Mouse (Mus musculus) left cerebral cortex, postnatal 25 days (tissue): ENCODE results near the gene Stx5a. TPM values are rescaled to one million over a fixed set of nuclear protein-coding genes. Genes with fewer than 3 reads are reported as not detected.
A peak's percentile ranks its signal among the peaks of the same experiment; 100 is the strongest.

Experiments used
- DNase-seq, 2 experiments: peaks; one replicate each; pipeline ENCODE4 v3.0.0; 2022; ENCODE audit warnings: low spot score in 2 of 2, mixed read lengths in 1 of 2
- intact Hi-C: fragments of 180-260 bp; cut with DNase I; formaldehyde crosslinking; loops from one replicate; pipeline ENCODE4 v1.15.1; 2025
- total RNA-seq, 2 experiments: library from RNA; stranded (reverse); gene quantifications; 2 replicates each; pipeline ENCODE4 v1.2.3; 2021

The Stx5a gene
- total RNA-seq: 10 to 100 TPM; 61.5 to 70.1 TPM

DNA sequence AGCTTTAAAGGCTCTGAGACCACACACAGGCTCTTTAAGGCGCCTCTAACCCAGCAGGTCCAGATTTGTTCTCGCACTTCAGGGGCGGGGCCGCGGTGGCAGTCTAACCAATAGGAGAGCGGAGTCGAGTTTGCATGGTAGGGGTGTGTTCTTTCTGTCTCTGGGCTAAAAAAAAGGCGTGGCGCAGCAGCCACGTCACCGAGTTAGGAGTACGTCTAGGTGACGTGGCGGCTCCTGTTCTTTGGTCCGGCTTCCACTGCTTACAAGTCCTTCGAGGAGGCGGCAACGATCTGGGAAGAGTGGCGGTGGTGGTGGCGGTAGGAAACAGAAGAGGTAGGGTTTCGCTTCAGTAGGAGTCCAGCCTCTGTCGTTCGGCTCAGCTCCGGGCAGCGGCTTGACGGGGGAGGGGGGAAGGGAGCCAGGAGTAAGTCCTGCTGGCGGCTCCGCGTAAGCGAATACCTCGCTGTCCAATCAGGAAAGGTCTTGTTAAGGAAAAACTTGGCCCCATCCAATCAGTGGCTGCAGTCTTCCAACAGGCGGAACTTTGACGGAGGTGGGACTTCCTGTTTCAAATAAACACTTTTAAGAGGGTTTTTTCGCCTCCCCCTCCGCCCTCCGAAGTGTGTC is at the start of gene Stx5a:
TSS of gene Stx5a (plus strand) at position 171 of the 627 bp plus-strand sequence.
- intact Hi-C loops: loop anchor here (5.0 kb wide), 1 partner anchor 81 kb away; the partner anchor contains the start of gene Hnrnpul2
- peak; percentile 97 to 99 for DNase-seq

DNA sequence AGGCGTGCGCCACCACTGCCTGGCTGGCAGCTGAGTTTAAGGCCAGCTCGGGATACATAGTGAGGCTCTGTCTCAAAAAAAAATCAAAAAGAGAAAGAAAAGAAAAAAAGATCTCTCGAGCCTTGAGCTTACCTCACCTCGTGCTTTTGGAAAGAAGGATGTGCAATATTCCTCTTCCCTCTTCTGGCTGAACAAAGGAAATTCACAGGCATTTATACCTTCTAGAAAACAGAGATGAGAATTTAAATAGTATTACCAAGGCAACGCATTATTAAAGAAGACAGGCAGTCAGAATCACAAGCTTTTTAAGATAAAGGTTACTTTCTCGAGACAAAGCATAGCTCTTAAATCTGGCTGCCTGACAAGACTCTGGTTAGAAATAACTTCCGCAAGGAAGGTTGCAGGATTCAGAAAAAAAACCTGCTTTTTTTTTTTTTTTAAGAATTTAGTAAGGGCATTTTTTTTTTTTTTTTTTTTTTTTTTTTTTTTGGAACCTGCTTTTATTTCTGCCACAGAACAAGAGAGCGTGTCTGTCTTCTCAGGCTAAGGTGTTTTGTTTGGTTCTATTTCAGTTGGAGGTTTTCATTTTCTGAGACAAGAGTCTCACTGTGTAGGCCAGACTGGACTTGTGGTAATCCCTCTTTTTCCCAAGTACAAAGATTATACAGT is 49.2 kb upstream of the Stx5a start:
- intact Hi-C loops: no loop called here
- DNase-seq: no peak

- DNase-seq: no peak
- intact Hi-C loops: no loop called here
Measured at GRCm38 (mm10) chr19:8692740-8693139, 48.5 kb upstream of the Stx5a start.

DNA sequence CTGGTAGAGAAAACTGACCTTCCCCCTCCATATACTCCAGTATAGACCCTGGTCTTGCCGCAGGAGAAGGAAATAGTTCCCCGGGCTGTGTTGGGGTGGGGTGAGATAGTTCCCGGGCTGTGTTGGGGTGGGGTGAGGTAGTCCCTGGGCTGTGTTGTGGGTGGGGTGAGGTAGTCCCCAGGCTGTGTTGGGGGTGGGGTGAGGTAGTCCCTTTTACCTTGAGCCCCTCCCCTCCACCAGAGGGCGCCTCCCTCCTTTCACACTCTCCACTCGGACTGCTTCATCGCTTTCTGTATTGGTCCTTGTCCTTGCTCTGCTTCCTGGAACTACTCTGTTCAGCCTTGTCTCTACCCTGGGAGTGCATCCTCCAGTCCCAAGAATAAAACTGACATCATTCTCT is 45.9 kb upstream of the Stx5a start:
- intact Hi-C loops: no loop called here
- DNase-seq: no peak

- intact Hi-C loops: no loop called here
- DNase-seq: no peak
Measured at GRCm38 (mm10) chr19:8699652-8700051, 41.6 kb upstream of the Stx5a start.

DNA sequence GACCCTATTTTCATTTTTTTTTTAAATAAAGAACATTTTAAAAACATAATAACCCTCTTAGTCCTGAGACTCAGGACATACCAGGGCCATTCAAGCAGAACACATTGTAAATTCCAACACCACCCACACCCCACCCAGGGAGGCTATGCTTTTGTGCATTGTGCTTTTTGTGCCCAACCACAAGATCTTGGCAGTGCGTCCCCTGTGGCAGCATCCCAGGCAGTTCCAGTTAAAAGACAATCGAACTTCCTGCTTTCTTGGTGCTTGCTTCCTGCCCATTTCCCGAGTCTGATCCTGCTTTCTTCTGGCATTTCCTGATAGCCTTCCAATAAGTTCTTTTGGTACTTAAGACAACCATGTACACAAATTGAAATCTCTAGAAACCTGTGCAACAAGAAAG is 38.8 kb upstream of the Stx5a start:
- no peak for DNase-seq

GRCm38 (mm10) chr19:8703571-8703970 is 37.6 kb upstream of the Stx5a start:
- intact Hi-C loops: no loop called here
- no peak for DNase-seq

More for the DNA sequence above, 38.8 kb upstream of the Stx5a start:
- intact Hi-C loops: no loop called here

DNA sequence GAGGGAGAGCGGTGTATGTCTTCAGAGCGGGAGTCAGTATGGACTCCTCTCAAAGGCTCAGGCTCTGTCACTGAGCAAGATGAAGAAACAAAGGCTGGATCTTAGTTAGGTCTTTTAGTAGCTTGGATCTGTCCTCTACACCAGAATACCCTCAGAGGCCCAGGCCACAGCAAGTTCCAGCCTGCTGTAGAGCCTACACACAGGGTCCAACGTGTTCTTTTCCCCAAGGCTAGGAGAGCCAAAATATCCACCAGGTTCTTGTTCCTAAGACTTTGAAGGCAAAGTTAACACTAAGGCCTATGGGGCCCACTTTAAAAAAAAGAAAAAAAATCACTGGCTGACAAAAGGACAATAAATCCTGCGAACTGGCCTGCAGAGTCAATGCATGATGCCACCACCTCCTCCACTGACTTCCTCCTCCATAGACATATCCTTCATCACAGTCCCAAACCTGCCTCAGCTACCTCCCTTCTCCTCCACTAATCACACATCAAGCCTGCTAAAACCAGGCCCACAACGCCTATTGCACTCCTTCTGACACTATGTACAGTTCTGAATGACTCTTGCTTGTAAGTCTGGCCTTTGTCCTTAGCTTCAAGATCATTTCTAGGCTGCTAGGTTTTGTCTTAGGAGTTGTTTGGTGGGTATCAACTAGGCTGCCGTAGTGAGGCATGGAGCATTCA is 36.0 kb upstream of the Stx5a start:
- intact Hi-C loops: no loop called here

GRCm38 (mm10) chr19:8706132-8706667 is 35.0 kb upstream of the Stx5a start:
- intact Hi-C loops: no loop called here
- DNase-seq: no peak

More for the DNA sequence above, 36.0 kb upstream of the Stx5a start:
- no peak for DNase-seq

DNA sequence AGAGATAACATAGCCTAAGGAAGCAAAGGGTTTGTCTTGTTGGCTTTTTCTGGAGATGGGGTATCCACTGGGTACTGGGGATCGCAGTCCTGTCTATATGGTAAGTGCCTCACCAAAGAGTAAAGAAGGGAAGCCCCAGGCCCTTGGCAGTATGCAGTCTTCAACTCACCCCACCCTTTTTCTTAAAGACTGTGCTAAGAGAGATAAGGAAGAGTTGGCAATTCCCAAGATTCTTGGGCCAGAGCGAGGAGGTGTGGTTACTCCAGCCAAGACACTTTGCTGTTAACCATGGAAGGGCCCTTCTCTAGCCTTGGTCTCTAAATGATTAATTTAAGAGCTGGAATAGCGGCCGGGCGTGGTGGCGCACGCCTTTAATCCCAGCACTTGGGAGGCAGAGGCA is 34.3 kb upstream of the Stx5a start:
- no peak for DNase-seq
- intact Hi-C loops: no loop called here

- intact Hi-C loops: no loop called here
Measured at GRCm38 (mm10) chr19:8708954-8709353, 32.3 kb upstream of the Stx5a start.

GRCm38 (mm10) chr19:8710057-8710456 is 31.2 kb upstream of the Stx5a start:
- intact Hi-C loops: no loop called here
- peak in 1 of 2 experiments; percentile 27 for DNase-seq

More at GRCm38 (mm10) chr19:8708954-8709353, 32.3 kb upstream of the Stx5a start:
- no peak for DNase-seq

GRCm38 (mm10) chr19:8711506-8711905 is 29.7 kb upstream of the Stx5a start:
- DNase-seq: no peak
- intact Hi-C loops: no loop called here

GRCm38 (mm10) chr19:8711949-8712869 is 29.0 kb upstream of the Stx5a start:
- DNase-seq: no peak
- intact Hi-C loops: no loop called here

DNA sequence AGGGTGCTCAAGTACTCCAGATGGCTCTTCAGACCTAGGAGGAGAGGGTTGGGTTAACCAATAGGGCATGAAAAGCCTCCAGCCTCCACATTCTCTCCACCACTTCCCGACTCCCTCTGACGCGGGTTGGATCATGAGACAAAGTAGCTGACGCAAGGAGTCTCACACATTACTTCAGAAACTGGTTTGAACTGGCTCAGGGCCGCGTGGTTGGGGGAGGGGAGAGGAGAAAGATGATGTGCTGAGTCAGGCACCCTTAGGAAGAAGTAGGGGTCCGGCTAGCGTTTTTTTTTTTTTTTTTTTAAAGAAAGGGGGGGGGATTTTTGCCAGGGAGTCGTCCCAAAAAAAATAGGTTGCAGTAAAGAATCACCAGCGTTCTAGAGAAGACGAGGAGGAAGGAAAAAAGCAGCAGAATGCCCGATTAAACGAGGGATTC is 28.3 kb upstream of the Stx5a start:
- intact Hi-C loops: loop anchor here (1.0 kb wide), 1 partner anchor 10 kb away; the partner anchor contains the start of gene Slc3a2
- DNase-seq: peak; percentile 62 to 78

- intact Hi-C loops: loop anchor here (1.0 kb wide), 1 partner anchor 10 kb away; the partner anchor contains the start of gene Slc3a2
- peak; percentile 93 to 94 for DNase-seq
Measured at GRCm38 (mm10) chr19:8713306-8713996, 27.8 kb upstream of the Stx5a start.

DNA sequence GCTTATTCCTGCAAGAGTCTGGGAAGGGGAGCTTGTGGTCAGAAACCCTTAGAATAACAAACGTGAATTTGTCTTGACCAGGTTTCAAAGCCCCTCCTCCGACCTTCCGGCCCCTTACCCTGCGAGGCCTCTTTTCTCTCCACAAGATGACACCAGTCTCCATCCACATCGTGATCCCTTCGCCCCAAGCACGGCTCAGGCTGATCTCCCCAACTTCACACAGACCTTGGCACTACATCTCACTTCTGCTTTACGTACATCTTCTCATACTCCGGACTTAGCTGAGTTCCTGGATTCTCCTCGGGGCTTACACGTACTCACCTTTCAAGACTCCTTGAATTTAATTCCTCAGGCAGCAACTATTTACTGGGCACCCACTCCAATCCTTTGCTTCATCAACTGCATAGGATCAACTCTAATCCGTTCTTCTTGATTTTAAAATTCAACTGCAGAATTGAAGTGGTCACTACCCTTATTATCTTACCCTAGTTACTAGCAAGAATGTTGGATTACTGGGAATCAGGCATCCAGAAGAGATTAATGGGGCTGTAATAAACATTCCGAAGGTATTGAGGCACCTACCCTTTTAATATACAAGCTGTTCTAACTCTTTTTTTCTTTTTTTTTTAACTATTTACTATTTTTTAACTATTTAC is 27.1 kb upstream of the Stx5a start:
- intact Hi-C loops: loop anchor here (1.0 kb wide), 1 partner anchor 9 kb away; the partner anchor contains the start of gene Slc3a2
- no peak for DNase-seq
